In the genomic region with DNA sequence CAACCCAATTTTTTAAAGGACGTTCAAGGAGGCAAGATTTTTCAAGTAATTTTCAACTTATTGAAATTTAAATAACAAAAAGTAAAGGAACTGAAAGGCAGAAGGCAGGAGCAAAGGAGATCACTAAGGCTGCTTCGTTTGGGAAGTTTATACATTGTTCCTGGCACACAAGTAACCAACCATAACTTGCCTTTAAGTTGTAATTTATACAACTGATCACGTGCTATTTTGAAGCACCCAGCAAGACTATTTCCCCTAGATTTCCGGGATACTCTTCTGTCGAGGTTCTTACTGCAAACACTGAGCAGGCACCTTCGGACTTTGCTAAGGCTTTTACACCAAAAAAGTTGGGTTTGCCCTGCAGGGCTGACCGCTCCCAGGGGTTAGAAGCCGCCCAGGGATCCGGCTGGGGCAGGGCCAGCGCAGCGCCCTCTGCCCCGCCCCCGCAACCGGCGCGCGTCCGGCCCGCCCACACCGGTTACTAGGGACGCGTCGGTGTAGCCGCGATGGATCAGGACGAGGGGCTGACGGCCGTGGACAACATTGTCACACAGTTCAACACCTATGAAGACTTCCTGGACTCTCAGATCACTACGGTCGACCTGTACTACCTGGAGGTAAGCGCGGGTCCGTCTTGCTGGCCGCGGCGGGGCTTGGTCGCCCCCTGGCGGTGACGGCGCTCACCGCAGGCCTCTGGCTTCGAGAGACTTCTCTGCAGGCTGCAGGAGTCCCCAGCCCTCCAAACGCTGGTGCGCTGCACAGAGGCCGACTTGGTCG, we compare ENCODE assay signal across 8 mouse cellular contexts. TPM values are rescaled to one million over a fixed set of nuclear protein-coding genes. Genes with fewer than 3 reads are reported as not detected.
A peak's percentile ranks its signal among the peaks of the same experiment; 100 is the strongest.
DNase-seq lines count a peak whose midpoint lies in the region; ATAC-seq lines count a peak whose summit lies in the region.

A gene (plus strand): TSS at position 457 of the 777 bp plus-strand sequence.

- peak within 1 kb of the TSS; percentile 55 for H3K4me3 ChIP-seq in hindbrain, embryonic 11.5 days (ENCODE audit: low read depth, low read length)
- peak within 1 kb of the TSS; percentile 65 for H3K4me3 ChIP-seq in lung, embryonic 16.5 days (ENCODE audit: low read length)

- H3K4me2 ChIP-seq in hindbrain, embryonic 11.5 days (replicated peaks; ENCODE audit: low read depth, low read length) = peak within 1 kb of the TSS; percentile 74
- H3K4me2 ChIP-seq in lung, embryonic 16.5 days (ENCODE audit: low read depth, low read length) = peak within 1 kb of the TSS; percentile 82

- peak within 1 kb of the TSS; percentile 19; the same call in 1 of the 2 replicates for H3K9ac ChIP-seq in hindbrain, embryonic 11.5 days (ENCODE audit: low read depth, low read length)
- H3K9ac ChIP-seq in lung, embryonic 16.5 days (ENCODE audit: low read length) = peak within 1 kb of the TSS; percentile 58

- H3K4me1 ChIP-seq in hindbrain, embryonic 11.5 days (replicated peaks; ENCODE audit: control insufficient read depth, insufficient read depth, low read length) = no peaks in the 10 kb centered on the region
- H3K4me1 ChIP-seq in lung, embryonic 16.5 days (replicated peaks; ENCODE audit: control insufficient read depth, insufficient read depth, low read length) = peaks cover 6% of the 10 kb centered on the region; the same call in 1 of the 2 replicates

- WGBS in hindbrain, embryonic 11.5 days = 2% methylated on average over 44 of the region's 46 CpGs
- WGBS in lung, embryonic 16.5 days = 1% methylated on average over 46 of the region's 46 CpGs

- peak; percentile 78 for DNase-seq in ES-CJ7 (ENCODE audit: low read depth, low spot score)
- peak; percentile 81 for DNase-seq in cerebellum, adult 8-10 months
- DNase-seq in frontal cortex, adult 2 months (ENCODE audit: extremely low spot score in 1 of 2, low spot score in 1 of 2) = peak; percentile 43 to 91
- peak; percentile 89 for DNase-seq in hindbrain, embryonic 11.5 days (ENCODE audit: low spot score)
- peak; percentile 61 for DNase-seq in layer of hippocampus, adult 9-11 months
- DNase-seq in ovary, postnatal 14 days (ENCODE audit: low spot score) = peak; percentile 89
- peak; percentile 27 to 64 for DNase-seq in thymus, postnatal 10 days (ENCODE audit: low spot score in 2 of 2)

- no peaks in the 10 kb centered on the region for H3K9me3 ChIP-seq in hindbrain, embryonic 11.5 days (ENCODE audit: control insufficient read depth, low read length)
- no peaks in the 10 kb centered on the region for H3K9me3 ChIP-seq in lung, embryonic 16.5 days (ENCODE audit: control insufficient read depth, low read length)

- ATAC-seq in hindbrain, embryonic 11.5 days (ENCODE audit: low FRiP score) = peak; percentile 95
- peak; percentile 93 for ATAC-seq in lung, embryonic 16.5 days (ENCODE audit: low read depth)

- H3K36me3 ChIP-seq in hindbrain, embryonic 11.5 days (ENCODE audit: control insufficient read depth, insufficient read depth, low read length) = no peaks in the 10 kb centered on the region
- no peaks in the 10 kb centered on the region for H3K36me3 ChIP-seq in lung, embryonic 16.5 days (ENCODE audit: control insufficient read depth, insufficient read depth, low read length)

- no peak within 1 kb of the TSS for H3K27ac ChIP-seq in hindbrain, embryonic 11.5 days (ENCODE audit: low read depth, low read length)
- no peak within 1 kb of the TSS for H3K27ac ChIP-seq in lung, embryonic 16.5 days (ENCODE audit: low read length)

- H3K27me3 ChIP-seq in hindbrain, embryonic 11.5 days (ENCODE audit: control insufficient read depth, insufficient read depth, low read length) = 0 out of 2 replicates have a peak, but pooled peaks cover 2% of the 10 kb centered on the region
- H3K27me3 ChIP-seq in lung, embryonic 16.5 days (ENCODE audit: control insufficient read depth, insufficient read depth, low read depth, low read length) = no peaks in the 10 kb centered on the region

RNA-seq across cellular contexts. Expression of the gene that starts here (rescaled TPM):
- 0.66 and 1.6 TPM in 2 replicates for polyA plus RNA-seq in frontal cortex, adult 2 months (2012; rRNA removed)
- 1.1 and 2.2 TPM in 2 replicates for polyA plus RNA-seq in hindbrain, embryonic 11.5 days (2014; fragmentation: Nextera tagmentation; extraction: Ambion mirVana)
- 6.1 and 7.4 TPM in 2 replicates for polyA plus RNA-seq in lung, embryonic 16.5 days (2015; fragmentation: Nextera tagmentation; extraction: Ambion mirVana)
